Mouse (Mus musculus) cerebellum, adult 8-10 months (tissue): ENCODE data around the gene Cep63.

Experiments used
- DNase-seq: peaks from one replicate; pipeline ENCODE4 v3.0.0; 2022

Gene Cep63

DNA sequence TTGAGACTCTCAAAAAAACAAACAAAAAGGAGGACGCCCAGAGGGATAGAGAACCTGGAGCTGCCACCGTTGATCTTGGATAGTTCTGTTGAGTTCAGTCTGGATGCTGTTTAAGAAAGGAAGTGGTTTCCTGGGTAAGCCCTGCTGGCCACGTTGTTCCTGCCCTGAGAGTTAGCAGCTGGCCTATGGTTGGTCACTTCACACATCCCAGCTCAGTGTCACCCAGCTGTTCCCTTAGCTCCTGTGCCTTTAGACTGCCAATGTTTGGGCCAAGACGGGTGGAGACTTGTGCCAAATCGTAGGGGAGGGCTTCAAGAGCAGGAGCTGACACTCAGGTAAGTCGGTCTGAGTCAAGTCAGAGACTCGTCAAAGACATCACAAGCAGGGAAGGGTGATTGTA is 2.7 kb upstream of the Cep63 start:
- no peak for DNase-seq

DNA sequence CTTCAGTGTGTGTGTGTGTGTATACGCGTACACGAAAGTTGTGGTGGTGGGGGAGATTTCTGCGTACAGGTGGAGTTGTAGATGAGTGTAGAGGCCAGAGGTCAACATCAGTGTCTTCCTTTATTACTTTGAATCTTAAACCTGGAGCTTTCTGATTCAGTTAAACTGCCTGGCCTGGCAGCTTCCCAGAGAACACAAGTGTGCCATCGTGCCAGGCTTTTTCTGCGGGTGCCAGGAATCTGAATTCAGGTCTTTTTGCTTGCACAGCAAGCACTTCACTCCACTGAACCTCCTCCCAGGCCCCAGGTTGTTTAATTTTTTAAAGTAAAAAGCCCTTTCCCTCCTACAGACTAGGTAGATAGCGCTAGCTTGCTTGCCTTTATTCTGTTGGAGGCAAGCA is 1.1 kb upstream of the Cep63 start:
- DNase-seq, result peak; percentile 31

DNA sequence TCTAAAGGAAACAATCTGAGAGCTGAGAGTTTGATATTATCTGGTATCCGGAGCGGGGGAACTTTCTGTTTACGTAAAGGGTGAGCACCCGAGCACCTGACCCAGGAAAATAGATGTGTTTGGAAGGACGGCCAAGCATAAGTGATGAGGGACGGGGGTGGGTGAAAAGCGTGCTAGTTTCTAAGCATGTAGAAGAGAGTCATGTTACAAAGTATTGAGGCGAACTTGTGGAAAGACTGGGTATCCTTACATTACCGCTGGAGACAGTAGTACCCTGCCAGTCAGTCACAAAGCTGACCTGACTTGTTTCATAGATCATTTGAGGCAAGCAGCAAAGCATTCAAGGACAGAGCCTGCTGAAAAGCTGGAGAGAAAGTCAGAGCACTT is 498 bp upstream of the Cep63 start:
- DNase-seq, result no peak

DNA sequence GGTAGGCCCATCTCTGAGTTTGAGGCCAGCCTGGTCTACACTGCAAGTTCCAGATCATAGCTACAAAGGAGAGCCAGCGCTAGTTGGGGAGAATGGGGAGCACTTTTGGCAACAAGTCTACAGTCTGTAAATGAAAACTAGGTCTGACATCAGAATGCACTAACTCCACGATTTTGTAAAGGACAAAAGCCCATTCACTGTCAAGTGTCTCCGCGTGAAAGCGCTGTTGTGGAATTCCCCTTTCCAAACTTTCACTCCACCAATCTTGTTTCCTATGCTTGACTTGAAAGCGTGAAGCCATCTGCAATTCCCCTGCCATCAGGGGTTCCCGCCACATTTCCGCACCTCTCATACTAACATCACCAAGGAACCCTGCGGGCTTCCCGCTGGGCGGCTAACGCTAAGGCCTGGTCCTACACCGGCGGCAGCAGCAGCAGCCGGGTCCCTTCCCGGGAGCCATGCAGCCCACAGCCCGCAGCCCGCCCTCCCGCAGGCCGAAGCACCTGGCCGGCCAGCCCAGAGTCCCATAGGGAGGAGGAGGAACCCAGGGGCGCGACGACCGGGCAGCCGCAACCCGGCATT is 842 bp downstream of the Cep63 start:
- no peak for DNase-seq

DNA sequence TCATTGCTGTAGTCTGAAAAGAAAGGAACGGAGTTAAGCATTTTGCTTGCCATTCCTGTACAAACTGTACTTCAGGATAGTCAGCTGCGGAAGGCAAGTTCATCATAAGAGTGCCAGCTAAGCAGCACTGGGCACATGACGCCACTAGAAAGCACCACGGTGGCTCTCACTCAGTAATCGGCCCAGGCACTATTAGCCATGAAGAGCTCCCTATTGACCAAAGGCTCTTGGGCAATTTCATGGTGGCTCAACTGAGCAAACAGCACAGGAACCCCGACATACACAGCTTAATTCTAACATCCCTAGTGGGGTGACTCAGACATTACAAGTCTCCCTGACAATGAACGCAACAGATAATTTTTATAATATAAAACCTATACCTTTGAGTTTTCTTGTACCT is 2.8 kb downstream of the Cep63 start:
- DNase-seq, result no peak

DNA sequence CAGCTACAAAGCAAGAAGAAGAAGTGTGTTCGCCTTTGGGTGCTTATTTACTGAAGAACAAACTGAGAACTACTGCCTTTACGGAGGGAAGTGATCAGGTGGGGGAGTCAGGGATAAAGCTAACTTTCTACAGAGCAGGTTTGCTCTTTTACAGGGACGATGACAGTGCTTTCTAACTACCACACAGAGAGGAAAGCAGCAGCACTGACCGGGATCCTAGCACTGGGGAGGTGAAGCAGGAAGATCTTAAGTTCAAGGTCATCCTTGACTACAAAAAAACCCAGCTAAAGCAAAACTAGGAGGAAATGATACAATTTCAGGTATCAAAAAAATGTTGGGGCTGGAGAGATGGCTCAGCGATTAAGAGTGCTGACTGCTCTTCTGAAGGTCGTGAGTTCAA is 3.5 kb downstream of the Cep63 start:
- DNase-seq, result no peak

DNA sequence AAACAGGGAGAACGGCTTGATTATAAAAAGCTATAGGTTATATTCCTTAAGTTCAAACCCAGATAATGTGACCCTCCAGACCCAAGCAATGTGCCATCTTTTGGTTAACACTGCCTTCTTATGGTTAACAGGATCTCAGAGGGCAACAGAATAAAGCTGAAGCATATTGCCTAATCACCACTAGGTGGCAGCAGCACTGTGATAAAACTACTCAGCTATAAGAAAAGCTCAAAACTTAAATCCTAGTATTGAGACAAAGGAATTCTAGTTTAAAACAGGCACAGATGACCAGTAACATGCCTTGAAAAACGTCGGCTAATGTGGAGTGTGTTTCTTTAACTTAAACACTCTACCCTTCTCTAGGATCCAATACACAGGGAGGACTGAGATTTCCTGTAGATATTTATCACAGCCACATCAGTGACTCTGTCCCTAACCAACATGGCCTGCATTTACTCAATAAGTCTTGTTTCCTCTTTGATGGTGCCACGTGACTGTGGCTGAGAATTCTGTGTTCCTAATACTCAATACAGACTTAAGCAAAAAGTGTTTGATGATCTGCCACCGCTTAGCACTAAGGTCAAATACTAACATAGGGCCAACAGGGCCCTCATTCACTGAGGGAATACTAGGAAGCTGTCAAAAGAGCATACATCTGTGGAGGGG is 4.0 kb downstream of the Cep63 start:
- DNase-seq, result peak; percentile 43

DNA sequence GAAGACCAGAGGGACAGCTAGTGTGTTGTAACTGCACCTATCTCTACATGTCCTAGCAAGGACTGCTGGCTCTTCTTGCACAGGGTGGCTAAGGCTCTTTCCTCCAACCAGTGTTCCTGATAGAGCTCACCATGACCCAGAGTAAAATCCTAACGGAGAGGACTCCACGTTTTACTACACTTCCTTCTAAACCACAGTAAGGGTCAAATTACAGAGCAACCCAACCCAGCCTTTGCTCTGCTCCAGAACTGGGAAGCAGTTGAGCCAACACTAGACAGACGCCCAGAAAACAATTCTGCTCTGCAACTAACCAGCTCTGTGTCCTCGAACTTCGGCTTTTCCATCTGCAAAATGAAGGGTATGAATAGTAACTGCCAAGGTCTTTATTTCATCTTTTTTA is 4.9 kb downstream of the Cep63 start:
- no peak for DNase-seq

DNA sequence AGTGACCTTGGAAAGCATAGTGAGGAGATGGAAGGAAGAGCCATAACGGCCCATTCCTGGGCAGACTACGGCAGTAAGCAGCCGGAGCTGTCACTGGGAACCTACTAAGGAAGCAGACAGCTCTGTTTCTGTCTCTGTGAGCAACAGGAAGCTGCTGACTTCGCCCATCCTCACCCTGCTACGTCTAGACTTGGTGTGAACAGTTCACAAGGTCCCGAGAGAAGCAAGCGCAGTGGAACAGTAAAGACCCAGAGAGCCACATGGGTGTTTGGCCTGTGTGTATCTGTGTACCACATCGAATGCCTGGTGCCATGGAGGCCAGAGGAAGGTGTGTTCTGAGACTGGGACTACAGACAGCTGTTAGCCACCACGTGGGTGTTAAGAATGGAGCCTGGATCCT is 10.1 kb downstream of the Cep63 start:
- DNase-seq, result no peak

DNA sequence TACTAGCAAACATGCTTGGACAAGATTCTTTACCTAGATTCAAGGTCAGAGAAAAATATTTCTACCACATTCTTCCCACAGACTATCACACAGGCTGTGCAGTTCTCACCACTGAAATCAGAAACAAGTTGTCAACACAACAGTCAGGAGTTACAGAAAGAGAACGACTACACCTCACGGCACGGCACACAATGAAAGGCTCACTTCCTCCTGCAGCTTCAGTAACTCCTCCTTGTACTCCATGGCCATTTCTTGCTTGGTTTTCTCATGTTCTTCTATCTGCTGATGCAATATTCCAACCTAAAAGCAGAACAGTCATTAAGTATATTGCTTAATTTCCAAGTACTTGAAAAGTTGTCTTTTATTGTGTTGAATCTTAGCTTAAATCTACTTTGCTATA is 11.3 kb downstream of the Cep63 start:
- no peak for DNase-seq

DNA sequence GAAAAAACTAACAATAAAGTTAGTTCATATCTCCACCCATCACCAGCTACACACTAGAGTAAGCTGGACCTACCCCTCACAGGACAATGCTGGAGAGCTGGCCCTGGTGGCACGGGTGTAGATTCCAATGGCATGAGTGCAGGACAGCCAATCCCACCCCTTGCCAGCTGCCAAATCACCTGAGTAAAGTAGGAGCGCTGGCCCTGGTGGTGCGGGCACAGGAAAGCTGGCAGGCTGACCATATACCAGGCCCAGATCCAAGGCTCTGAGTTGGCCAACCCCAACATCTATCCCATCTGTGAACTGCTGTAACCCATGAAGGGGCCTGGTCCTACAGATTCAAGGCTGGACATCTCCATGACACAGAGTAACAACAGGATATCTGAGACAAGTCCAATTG is 17.1 kb downstream of the Cep63 start:
- no peak for DNase-seq

DNA sequence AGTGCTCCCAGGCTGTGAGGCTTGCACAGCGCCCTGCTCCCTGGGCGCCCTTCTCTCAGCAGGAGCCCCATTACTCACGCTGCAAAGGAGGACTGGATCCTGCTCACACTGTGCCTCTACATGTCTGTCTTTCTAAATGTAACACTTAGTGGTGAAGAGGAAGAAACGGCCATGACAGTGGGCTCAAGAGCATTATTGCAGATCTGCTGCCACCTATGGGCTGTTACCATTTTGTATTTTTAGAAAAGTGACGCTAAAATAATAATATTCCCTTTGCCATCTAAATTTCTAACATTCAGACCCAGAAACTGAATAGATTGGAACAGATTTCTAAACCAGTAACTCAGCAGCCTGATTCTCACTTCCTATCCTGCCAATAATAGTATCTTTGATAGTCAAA is 18.9 kb downstream of the Cep63 start:
- no peak for DNase-seq

DNA sequence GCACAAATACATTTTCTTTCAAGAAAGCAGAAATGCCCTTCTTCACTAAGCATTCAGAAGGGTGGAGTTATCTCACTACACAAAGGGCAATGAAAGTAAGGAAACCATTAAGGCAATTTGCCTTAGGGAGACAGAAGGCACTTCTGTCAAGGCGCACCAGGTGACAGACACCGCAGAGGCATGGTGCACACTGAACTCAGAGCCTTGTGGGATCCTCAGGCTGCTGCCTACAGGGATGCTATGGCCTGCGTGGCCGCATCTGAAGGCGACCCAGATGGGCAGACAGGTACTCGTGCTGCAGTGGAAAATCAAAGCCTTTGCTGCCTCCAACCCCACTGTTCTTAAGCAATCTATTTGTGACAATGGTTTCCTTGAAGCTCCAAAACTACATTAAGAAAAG is 21.2 kb downstream of the Cep63 start:
- no peak for DNase-seq

DNA sequence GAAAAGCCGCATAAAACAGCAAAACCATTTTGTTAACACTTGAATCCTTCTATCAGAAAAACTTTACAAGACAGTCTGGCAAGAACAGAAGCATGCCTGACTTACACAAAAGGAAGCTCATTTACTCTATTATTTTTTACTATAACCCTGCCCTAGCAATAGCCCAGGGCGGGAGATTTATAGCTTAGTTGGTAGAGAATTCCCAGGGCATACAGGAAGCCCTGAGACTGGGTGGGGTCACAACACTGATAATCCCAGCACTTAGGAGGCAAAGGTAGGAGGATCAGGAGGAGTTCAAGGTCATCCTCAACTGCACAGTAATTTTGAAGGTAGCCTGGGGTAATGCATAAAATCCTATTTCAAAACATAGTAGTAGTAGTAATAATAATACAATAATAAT is 24.7 kb downstream of the Cep63 start:
- no peak for DNase-seq

DNA sequence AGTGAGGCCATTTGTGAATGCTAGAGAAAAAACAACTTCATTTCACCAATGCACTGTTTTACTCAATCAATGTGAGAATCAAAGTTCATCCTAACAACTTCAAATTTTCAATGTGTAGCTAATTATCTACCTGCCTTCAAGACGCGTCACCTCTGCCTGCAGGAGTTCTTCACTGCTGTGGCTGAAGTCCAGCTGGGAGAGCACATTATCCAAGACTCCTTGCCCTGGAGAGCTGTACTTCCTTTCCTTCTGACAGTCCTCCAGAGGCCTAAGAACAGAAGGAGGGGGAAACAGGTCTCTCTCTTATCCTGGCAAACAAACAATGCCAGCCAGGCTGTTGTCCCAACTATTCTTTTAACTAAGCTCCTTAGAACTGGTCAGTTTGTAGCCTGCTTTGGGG is 25.1 kb downstream of the Cep63 start:
- no peak for DNase-seq

DNA sequence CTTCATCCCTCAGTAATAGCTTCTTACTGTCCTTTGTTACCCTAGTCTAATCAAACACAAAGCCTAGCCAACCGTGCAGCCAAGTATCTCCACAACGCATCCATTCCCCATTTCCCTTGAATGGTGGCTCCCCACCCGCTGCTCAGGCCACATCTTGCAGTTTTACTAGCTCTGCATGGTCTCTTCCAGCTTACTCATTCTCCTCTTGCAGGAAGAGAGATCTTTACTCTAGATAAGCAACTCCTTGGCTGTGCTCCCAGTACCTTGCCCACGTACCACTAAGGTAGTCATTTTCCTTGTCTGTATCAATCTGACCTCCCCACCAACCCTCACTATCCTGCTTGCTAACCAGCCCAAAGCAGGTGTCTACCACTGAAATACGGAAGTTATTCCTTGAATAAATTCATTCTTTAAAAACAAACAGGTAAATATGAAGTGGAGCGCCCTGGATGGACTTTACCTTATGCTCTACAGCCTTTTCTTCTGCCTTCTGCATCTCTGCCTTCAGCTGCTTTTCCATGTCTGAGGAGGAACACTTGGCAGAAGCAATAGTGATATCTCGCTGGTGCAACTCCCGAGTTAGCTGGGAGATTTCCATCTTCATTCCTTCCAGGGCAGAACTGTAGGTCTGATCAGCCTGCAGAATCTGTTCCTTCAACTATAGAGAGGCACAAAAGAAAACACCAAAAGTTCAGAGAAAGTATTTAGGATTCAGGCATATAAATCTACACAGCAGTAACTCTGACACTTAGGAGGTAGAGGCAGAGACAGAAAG is 30.5 kb downstream of the Cep63 start:
- DNase-seq, result no peak

DNA sequence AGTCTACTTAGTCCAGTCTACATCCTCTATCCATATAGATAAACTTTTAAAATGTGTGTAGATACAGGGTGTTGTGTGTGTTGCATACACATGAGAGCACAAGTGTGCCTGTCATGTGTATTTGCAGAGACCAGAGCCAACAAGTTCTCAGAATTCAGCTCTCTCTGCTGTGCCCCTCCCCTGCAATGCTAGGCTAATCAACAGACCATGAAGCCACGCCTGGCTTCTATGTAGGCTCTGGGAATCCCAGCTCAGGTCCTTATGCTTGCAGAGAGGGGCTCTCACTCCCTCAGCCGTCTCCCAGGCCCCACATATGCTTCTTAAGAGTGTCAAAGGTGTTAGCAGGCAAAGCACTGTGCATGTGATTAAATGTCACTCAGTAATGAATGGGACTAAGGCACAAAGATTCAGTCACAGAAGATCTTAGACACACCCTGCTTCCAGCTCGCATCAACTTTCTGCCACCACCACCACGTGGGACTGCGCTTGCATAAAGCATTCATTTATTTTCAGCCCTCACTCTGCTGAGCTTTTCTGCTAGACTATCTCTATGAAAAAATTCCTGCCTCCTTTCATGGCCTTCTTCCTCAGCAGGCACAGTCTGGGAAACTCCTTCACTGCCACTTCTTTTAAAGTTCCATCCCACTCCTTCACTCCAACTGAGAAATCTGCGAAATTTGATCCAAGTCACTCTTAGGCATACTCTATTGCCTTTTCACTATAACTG is 31.5 kb downstream of the Cep63 start:
- DNase-seq, result no peak

DNA sequence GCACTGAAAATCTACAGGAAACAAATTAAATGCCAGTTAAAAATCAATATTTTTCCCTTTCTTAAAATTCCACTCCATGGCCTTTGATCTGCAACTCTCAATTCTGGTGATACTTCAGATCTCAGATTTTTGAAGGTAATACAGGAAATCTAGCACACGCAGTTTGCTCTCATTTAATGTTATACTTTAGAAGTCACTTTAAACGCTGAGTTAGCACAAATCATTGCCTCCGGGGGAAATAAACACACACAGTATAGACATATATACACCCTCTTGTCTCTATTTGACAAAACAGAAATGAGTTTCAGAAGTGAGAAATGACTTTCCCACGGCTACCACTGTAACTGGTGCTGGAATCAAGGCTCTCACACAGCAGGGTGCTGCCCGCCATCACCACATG is 39.0 kb downstream of the Cep63 start:
- DNase-seq, result no peak

DNA sequence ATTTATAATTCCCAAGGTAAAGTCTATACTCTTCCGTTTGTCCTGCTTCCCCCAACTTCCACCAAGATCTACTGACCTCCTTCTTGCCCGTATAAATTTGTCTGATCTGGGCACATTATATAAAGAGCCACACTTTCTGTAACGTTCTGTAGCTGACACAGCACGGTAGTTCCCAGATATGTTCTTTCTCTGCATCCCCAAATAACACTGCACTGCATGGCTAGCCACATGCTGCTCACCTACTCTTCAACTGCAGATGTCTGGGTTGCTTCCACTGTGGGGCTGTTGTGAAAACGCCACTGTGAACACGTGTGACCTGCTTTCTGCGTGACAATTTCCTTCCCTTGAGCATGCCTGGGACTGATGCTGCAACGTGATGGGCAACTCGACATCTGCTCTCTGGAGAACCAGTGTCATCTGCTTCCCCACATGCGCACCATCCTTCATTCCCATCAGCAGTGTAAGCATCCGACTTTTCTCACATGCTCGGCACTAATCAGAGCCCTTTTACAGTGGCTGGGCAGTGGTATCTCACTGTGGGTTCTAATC is 44.3 kb downstream of the Cep63 start:
- no peak for DNase-seq

DNA sequence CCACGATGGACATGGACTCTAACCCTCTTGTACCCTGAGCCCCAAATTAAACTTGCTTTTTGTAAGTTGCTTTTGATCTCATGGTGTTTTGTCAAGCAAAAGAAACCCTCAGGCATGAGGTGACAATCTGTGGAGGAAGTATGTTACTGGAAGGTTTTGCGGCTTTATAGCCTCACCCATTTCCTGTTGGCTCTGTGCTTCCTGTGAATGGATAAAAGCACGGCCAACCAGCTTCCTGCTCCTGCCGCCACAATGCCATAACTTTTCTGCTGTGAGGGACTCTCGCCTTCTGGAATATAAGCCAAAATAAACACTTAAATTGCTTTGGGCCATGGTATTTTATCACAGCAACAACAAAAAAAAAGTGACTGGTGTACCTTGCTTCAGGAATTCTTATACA is 48.9 kb downstream of the Cep63 start:
- no peak for DNase-seq

DNA sequence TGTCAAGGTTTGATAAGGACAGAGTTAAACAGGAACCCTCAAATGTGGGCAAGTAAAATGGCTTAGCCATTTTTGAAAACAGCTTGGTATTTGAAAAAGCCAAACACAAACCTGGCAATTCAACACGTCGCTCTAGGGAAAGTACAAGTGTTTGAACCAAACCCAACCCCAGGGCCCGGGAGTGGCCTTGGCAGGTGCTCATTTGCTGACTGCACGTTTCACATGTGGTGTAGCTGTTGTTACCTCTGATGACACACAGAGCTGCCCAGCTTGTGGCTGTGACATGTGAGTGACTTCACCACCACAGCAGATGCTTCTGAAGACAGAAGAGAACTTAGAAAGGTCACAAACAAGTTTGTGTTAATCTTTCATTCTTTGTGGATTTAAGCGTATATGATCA is 53.4 kb downstream of the Cep63 start:
- no peak for DNase-seq

DNA sequence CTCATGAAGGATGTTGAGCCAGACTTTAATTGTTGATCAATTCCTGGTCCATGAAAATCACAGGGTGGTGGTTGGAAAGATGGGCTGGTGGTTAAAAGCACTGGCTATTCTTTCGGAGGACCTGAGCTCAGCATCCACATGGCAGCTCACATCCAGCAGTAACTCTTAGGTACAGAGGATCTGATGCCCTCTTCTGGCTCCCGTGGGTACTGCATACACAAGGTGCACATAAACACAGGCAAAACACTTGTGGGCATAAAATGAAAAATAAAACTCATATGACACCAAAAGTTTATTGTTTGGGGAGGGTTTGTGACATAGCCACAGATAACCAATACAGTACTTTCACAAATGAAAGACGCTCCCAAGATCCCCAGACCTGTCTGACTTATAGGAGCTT is 67.9 kb downstream of the Cep63 start:
- DNase-seq, result no peak

DNA sequence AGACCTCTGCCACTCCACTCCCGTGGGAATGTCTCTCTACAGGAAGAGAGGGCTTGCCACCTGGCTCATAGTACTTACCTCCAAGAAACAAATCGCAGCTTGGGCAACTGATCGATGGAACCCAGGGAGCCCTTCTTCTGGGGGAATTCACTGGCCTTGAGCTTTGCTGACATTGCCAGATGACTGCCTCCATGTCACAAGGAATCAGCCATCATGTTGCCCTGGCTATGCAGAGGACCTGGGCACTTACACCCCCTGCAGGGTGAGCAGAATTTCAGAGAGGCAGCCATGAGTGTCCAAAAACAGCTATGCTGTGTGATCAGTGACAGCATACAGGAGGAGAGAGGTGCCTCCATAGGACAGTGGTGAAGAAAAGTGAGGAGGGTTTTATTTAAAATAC is 72.6 kb downstream of the Cep63 start:
- no peak for DNase-seq

DNA sequence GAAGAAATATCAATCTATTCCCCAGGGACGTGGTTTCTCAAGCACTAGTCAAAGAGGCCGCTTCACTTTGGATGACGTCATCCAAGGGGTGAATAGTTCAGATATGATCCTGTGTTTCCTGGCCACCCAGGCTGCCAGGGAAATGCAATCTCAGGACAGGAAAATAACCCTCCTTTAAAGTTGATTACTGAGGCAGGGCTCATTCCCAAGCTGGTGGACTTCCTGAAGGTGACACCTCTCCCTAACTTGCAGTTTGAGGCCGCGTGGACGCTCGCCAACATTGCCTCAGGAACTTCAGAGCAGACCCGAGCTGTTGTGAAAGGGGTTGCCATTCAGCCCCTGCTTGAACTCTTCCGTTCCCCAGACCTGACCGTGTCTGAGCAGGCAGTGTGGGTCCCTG is 74.6 kb downstream of the Cep63 start:
- DNase-seq, result no peak
